Mouse (Mus musculus) CH12F3 (cell line): Measurements from ENCODE around the gene Olfr629.
"Not testable (repeated sequence)": the region's sequence is repeated elsewhere in the genome, so short reads cannot be mapped to it uniquely, and the experiment has no call there.

Experiments
- in situ Hi-C: fragments of 300-500 bp; cut with MboI; formaldehyde crosslinking; loops from 2 replicates; pipeline ENCODE4 v1.14.3; 2020; ENCODE audit warnings: low sequenced_read_pairs

Olfr629 gene

DNA sequence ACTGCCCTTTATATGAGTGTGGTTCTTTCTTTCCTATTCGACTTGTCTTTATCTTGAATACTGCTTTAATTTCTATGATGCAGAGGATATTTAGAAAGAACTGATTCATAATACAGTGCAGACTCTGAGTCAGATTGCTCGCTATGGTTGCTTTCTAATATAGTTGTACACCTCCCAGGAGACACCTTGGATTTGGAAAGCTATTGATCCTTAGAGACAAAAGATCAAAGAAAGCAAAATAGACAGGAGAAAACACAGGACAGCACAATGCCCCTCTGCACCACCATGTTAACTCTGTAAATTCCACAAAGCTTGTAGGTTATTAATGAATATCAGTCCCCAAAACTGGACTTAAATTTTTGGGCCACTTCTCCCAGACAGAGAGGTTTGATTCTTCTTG lies at the start of gene Olfr629:
Gene Olfr629 (minus strand): TSS at position 101 of the 400 bp plus-strand sequence.
- in situ Hi-C loops, result no loop called here

DNA sequence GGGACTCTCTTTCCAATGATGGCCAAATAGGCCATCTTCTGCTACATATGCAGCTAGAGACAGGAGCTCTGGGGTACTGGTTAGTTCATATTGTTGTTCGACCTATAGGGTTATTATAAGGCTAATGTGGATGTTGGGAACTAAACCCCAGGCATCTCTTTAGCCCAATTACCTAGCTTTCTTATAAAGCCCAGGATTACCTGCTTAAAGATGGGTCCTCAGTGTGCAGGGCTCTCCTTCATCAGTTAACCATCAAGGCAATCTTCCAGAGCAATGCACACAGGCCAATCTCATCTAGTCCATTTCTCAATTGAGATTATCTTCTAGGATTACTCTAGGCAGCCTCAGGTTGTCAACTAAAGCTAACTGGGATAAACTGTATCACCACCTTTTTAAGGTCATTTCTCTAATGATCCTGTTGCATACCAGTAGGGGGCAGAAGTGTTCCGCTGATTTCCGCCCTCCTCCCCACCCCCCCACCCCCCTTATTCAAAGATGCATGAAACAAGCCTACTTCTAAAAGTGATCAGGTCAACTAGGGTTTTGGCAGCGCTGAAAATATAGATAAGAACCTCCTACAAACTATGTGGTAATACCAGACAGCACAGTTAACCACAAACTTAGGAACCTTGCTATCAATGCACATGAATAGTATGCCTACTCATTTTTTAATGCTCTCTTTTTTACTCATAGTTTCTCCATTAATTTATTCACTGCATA lies 48.1 kb upstream of the Olfr629 start:
- in situ Hi-C loops, result loop anchor here (5.0 kb wide), 1 partner anchor 79 kb away; no protein-coding TSS in a partner anchor

DNA sequence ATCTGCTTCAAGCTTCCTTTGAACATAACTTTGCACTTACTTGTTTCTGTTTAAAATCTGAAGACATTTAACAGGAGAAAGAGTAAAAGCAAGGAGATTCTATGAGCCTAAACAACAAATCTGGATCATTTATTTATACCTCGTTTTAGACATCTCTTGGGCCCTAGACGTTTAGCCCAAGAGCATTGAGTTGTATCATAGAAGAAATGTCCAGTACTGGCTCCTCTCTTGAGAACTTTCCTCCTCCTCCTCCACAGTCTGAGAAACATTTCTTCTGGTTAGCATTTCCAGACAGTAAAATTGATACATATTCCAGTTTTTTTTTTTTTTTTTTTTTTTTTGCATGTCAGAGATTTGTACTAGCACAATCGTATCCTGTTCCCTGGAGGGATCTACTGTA lies 47.0 kb upstream of the Olfr629 start, which contains the start of gene Olfr67:
Gene Olfr67 (minus strand): TSS at position 101 of the 400 bp plus-strand sequence.
- in situ Hi-C loops, result loop anchor here (5.0 kb wide), 1 partner anchor 81 kb away; no protein-coding TSS in a partner anchor

DNA sequence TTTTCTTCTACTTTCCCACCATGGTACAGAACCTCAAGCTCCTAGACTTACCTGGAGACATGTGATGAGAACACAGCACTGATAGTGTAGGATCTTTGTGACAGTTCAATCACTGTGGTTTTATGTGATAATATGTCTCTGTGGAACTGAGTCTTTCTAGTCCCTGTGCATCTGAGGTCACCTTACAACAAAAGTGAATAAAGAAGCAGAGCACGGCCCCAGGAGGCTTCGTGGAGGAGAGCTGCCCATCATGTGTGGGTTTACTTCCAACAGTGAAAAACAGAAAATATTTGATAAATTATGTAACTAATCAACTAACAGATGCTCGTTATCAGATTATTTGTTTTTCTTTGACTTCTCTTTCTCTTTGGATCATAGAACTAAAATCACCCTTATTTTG lies 34.9 kb upstream of the Olfr629 start, which contains the start of gene Olfr68:
Gene Olfr68 (minus strand): TSS at position 101 of the 400 bp plus-strand sequence.
- in situ Hi-C loops, result no loop called here

DNA sequence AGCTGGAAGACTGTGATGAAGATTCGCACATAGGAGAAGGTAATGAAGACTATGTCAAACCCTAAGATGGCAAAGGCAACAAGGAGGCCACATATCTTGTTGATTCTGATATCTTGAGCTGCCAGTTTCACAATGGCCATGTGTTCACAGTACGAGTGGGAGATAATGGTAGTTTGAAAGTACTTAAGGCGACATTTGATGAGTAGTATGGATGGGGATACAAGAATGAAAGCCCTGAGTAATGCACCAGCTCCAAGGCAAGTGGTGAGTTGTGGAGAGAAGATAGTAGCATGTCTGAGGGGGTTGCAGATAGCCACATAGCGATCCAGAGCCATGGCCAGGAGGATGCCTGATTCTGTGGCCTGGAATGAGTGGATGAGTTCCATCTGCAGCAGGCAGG lies 32.9 kb upstream of the Olfr629 start:
- in situ Hi-C loops, result not testable (repeated sequence)

DNA sequence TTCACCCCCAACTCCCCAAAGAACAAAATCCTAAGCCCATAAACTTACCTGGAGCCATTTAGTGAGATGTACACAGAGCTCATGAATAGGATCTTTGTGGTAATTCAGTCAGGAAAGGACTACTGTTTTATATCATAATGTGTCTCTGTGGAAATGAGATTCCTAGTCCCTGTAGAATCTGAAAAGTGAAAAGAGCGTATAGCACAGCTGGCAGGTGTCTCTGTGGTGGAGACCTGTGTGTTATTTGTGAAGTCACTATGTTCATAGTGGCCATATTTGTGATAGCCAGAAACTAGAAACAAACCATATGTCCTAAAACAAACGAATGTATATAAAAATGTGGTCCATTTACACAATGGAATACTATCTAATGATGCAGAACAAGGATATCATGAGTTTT lies 26.8 kb upstream of the Olfr629 start, which contains the start of gene Olfr69:
Gene Olfr69 (minus strand): TSS at position 101 of the 400 bp plus-strand sequence.
- in situ Hi-C loops, result no loop called here

DNA sequence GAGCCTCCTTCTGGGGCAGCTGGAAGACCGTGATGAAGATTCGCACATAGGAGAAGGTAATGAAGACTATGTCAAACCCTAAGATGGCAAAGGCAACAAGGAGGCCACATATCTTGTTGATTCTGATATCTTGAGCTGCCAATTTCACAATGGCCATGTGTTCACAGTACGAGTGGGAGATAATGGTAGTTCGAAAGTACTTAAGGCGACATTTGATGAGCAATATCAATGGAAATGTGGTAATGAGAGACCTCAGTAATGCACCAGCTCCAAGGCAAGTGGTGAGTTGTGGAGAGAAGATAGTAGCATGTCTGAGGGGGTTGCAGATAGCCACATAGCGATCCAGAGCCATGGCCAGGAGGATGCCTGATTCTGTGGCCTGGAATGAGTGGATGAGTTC lies 22.9 kb upstream of the Olfr629 start:
- in situ Hi-C loops, result not testable (repeated sequence)

DNA sequence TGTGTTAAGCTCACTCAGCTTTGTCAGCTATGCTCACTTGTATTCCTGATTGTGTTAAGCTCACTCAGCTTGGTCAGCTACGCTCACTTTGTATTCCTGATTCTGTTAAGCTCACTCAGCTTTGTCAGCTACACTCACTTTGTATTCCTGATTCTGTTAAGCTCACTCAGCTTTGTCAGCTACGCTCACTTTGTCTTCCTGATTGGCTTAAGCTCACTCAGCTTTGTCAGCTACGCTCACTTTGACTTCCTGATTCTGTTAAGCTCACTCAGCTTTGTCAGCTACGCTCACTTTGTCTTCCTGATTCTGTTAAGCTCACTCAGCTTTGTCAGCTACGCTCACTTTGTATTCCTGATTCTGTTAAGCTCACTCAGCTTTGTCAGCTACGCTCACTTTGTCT lies 17.5 kb upstream of the Olfr629 start:
- in situ Hi-C loops, result not testable (repeated sequence)

DNA sequence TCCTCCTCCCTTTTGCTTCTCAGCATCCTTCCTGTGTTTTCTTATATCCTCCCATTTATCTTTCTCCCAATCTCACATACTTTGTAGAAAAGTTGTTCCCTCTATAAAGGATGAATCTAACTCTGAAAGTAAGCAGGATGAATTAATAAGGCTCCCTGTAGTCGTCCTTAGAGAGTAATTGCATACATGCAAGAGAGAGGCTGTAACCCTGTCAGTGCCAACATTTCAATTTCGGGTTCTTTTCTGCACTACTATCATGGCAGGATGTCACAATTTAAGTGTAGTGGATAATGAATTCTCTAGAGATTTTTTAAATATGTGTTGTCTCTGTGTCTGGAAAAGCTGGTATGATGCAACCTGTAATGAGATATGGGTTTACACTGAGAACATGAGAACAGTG lies 12.5 kb upstream of the Olfr629 start, which contains the start of gene Olfr630:
Gene Olfr630 (minus strand): TSS at position 101 of the 400 bp plus-strand sequence.
- in situ Hi-C loops, result no loop called here

DNA sequence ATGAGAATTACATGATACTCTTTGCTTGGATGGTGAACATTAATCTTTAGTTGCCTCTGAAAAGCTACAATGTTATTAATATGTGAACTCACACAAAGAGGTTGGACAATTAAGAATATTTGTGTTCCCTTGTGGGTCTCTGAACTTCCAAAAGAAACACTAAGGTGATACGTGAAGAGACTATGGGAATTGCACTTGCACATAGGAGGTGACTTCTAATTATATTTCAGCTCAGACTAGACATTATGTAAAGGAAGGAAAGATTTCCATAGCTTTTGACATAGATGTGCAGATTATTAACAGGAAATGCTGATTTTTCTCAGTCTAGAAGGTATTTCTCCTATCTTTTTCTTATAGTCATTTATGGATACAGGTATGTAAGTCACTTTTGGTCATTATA lies 14.7 kb downstream of the Olfr629 start, which contains the start of gene Olfr628:
Gene Olfr628 (plus strand): TSS at position 301 of the 400 bp plus-strand sequence.
- in situ Hi-C loops, result no loop called here

DNA sequence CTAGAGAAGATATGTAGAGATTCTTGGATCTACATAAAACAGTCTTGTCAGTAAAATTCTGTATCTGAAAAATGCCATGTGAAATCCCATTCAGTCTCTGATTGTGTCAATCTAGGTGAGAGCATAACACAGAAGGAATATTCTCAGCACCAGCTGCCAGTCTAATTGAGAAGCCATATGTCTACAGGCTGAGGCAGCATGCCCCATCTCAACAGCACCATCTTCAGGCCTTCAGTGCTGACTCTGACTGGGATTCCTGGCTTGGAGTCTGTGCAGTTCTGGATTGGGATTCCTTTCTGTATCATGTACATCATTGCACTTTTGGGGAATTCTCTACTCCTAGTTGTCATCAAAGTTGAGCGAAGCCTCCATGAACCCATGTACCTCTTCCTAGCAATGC lies 28.3 kb downstream of the Olfr629 start:
- in situ Hi-C loops, result not testable (repeated sequence)

DNA sequence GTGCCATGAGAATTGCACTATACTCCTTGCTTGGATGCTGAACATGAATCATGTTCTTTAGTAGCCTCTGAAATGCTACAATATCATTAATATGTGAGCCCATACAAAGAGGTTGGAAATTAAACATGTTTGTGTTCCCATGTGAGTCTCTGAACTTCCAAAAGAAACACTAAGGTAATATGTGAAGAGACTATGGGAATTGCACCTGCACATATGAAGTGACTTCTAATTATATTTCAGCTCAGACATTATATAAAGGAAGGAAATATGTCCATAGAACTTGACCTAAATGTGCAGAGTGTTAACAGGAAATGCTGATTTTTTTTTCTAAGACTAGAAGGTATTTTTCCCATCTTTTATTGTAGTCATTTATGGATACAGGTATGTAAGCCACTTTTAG lies 30.4 kb downstream of the Olfr629 start, which contains the start of gene Olfr243:
Gene Olfr243 (plus strand): TSS at position 301 of the 400 bp plus-strand sequence.
- in situ Hi-C loops, result no loop called here

DNA sequence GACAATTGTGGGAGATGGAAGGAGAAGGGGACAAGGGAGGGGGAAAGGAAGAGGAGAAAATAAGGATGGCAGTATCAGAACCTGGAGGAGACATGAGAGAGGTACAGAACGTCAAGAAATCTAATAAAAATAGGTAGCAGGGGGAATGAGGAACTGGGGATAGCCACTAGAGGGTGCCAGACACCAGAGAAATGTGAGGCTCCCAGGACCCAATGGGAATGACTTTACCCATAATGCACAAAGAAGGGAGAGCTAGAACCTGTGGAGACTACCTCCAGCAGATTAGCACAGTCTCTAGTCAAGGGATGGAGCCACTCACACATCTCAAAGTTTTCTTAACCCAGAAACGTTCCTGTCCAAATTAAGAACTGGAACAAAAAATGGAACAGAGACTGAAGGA lies 32.7 kb downstream of the Olfr629 start:
- in situ Hi-C loops, result no loop called here

DNA sequence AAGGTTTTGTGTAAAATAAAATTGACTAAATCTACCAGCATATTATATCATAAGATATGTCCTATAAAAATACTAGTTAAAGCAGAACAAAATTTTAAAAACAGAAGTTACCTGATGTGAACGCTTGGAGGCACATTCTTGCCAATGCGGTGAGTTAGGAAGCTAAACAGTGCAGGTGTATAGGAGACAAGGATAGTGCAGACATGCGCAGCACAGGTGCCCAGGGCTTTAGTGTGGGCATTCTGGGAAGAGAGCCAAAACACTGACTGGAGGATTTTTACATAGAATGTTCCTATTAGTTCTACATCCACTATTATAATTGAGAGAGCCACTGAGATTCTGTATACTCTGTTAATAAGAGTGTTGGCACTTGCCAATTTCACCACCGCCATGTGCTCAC lies 45.3 kb downstream of the Olfr629 start:
- in situ Hi-C loops, result no loop called here
